Mouse (Mus musculus) kidney, embryonic 14.5 days (tissue): ENCODE data around the gene Invs. TPM values are rescaled to one million over a fixed set of nuclear protein-coding genes. Genes with fewer than 3 reads are reported as not detected.

Experiments
- ATAC-seq: fragments of 200-750 bp; cut with Nextera tagmentation; 2 replicates; pipeline ENCODE4 v1.8.0; 2017; ENCODE audit warnings: moderate number of reproducible peaks, mild to moderate bottlenecking, moderate TSS enrichment, moderate library complexity; ENCODE audit not compliant: low FRiP score, low TSS enrichment
- H3K27ac ChIP-seq: fragments of 300-500 bp; sonication (generic); 2 replicates; pipeline ENCODE4 v1.5.1; 2014; ENCODE audit warnings: low read depth, mild to moderate bottlenecking, low read length, moderate library complexity, mixed read lengths
- H3K27me3 ChIP-seq: fragments of 300-500 bp; sonication (generic); 2 replicates; pipeline ENCODE4 v1.6.1; 2014; ENCODE audit warnings: mild to moderate bottlenecking, low read length; ENCODE audit not compliant: control insufficient read depth, insufficient read depth
- H3K36me3 ChIP-seq: fragments of 300-500 bp; sonication (generic); 2 replicates; pipeline ENCODE4 v1.6.1; 2014; ENCODE audit warnings: low read length, mixed read lengths; ENCODE audit not compliant: control insufficient read depth, insufficient read depth
- H3K4me1 ChIP-seq: fragments of 300-500 bp; sonication (generic); 2 replicates; pipeline ENCODE4 v1.6.1; 2014; ENCODE audit warnings: low read length, mixed read lengths; ENCODE audit not compliant: control insufficient read depth, insufficient read depth
- H3K4me2 ChIP-seq: fragments of 300-500 bp; sonication (generic); replicated peaks from 2 replicates; pipeline ENCODE4 v1.6.1; 2014; ENCODE audit warnings: low read depth, mild to moderate bottlenecking, low read length
- H3K4me3 ChIP-seq: fragments of 300-500 bp; sonication (generic); 2 replicates; pipeline ENCODE4 v1.5.1; 2014; ENCODE audit warnings: mild to moderate bottlenecking, low read length
- H3K9ac ChIP-seq: fragments of 300-500 bp; sonication (generic); 2 replicates; pipeline ENCODE4 v1.6.1; 2014; ENCODE audit warnings: low read depth, mild to moderate bottlenecking, low read length, moderate library complexity
- H3K9me3 ChIP-seq: fragments of 300-500 bp; sonication (generic); 2 replicates; pipeline ENCODE4 v1.6.1; 2016; ENCODE audit warnings: low read length; ENCODE audit not compliant: control insufficient read depth
- WGBS: fragments of 180-500 bp; shearing (Covaris S2); extraction: QIAGEN DNeasy Blood & Tissue Kit; methylation state at CpG from one replicate; pipeline ENCODE4 v1.1.7; 2014; 5-methylcytosine and 5-hydroxymethylcytosine counted together
- polyA plus RNA-seq: library from polyadenylated mRNA; unstranded; fragments of >200 nt; fragmentation: Nextera tagmentation; extraction: Ambion mirVana; gene quantifications from 2 replicates; pipeline ENCODE4 v1.2.1, GENCODE M21; 2014

The Invs gene
- polyA plus RNA-seq, 1 experiment from 2014 or later = 11.6 TPM

- Histone ChIP-seq H3K27me3 (no peaks in the 10 kb centered on the region), H3K9me3 (no peaks in the 10 kb centered on the region), H3K36me3 (no peaks in the 10 kb centered on the region; the same call in 1 of the 2 replicates), H3K4me2 (no peak overlapping the region), H3K4me1 (no peaks in the 10 kb centered on the region), H3K4me3 (no peak overlapping the region), H3K27ac (no peak overlapping the region), H3K9ac (no peak overlapping the region)
- ATAC-seq = no peak
- WGBS = 81% methylated on average over 10 of the region's 10 CpGs
These were observed 136.3 kb downstream of the Invs start for GRCm38 (mm10) chr4:48415838-48416335.

- Histone ChIP-seq H3K4me1 (no peaks in the 10 kb centered on the region), H3K4me3 (no peak overlapping the region), H3K4me2 (no peak overlapping the region), H3K36me3 (peaks cover 15% of the 10 kb centered on the region; the same call in 1 of the 2 replicates), H3K9me3 (no peaks in the 10 kb centered on the region), H3K9ac (no peak overlapping the region), H3K27me3 (no peaks in the 10 kb centered on the region), H3K27ac (no peak overlapping the region)
- WGBS = 89% methylated on average over 8 of the region's 8 CpGs
- no peak for ATAC-seq
These were observed 139.4 kb downstream of the Invs start for GRCm38 (mm10) chr4:48418831-48419468.

DNA sequence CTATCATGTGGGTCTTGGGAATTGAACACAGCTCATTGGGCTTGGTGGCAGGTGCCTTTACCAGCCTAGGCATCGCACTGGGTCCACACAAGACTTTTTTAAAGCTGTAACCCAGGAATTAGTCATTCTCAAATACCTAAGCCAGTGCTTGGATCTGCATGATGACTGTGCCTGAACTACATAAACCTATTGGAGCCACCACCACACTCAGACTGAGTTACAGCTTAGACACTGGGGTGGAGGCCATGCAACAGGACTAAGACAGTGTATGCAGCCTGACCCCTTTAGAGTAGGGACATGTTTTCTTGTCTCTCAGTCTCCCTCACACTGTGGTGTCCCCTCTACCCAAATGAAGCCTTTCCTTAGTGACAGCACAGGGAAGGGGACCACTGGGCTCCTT, 143.1 kb downstream of the Invs start:
- Histone ChIP-seq H3K4me1 (no peaks in the 10 kb centered on the region), H3K9me3 (no peaks in the 10 kb centered on the region), H3K27me3 (no peaks in the 10 kb centered on the region), H3K36me3 (peaks cover 25% of the 10 kb centered on the region; the same call in 1 of the 2 replicates), H3K4me2 (no peak overlapping the region), H3K27ac (no peak overlapping the region), H3K4me3 (no peak overlapping the region), H3K9ac (no peak overlapping the region)
- 100% methylated on average over 1 of the region's 1 CpGs for WGBS
- ATAC-seq = no peak

DNA sequence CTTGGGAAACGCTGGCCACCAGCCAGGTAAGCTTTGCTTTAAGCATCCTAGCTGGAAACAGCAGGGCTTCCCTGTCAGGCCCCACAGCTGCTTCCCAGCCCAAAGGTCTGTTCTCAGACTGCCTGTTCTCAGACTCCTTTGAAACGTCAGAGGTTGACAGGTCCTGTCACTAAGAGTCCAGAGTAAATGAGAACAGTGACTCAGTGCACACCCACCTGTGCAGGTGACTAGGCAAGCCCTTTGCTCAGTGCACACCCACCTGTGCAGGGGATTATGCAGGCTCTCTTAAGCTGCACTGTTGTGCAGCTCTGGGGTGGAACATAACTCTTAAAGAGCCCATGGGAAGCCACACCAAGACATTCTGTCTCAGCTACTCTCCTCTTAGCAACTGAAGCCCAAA, 144.2 kb downstream of the Invs start:
- H3K4me2 ChIP-seq = no peak overlapping the region
- no peak overlapping the region for H3K27ac ChIP-seq
- H3K4me3 ChIP-seq = no peak overlapping the region
- H3K27me3 ChIP-seq = no peaks in the 10 kb centered on the region
- WGBS = 68% methylated on average over 2 of the region's 2 CpGs
- no peaks in the 10 kb centered on the region for H3K4me1 ChIP-seq
- peaks cover 31% of the 10 kb centered on the region; the same call in 1 of the 2 replicates for H3K36me3 ChIP-seq
- H3K9me3 ChIP-seq = no peaks in the 10 kb centered on the region
- no peak overlapping the region for H3K9ac ChIP-seq
- ATAC-seq = no peak

GRCm38 (mm10) chr4:48427413-48427812, 147.9 kb downstream of the Invs start:
- Histone ChIP-seq H3K4me3 (no peak overlapping the region), H3K36me3 (peaks cover 55% of the 10 kb centered on the region), H3K4me1 (no peaks in the 10 kb centered on the region), H3K27me3 (no peaks in the 10 kb centered on the region), H3K4me2 (no peak overlapping the region), H3K9me3 (no peaks in the 10 kb centered on the region), H3K27ac (no peak overlapping the region), H3K9ac (no peak overlapping the region)
- WGBS = 88% methylated on average over 3 of the region's 3 CpGs
- ATAC-seq = no peak

DNA sequence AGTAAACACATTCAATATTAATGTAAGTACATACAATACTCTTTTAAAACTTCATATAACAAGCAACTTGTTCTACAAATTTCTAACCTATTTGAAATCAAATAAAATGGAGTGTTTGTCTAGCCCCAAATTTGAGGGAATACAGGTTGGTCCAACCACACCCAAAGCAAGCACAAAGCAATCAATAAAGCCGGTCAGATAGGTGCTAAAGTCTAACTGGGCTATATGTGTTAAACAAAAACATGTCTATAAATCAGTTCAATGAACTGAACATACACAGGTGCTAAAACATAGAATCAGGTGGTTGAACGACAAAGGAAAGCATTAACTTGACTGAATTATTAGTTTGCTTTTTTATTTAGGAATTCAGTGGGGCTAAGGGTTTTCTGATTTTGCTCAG, 148.5 kb downstream of the Invs start:
- Histone ChIP-seq H3K4me2 (no peak overlapping the region), H3K4me1 (no peaks in the 10 kb centered on the region), H3K4me3 (no peak overlapping the region), H3K27ac (no peak overlapping the region), H3K9ac (no peak overlapping the region), H3K27me3 (no peaks in the 10 kb centered on the region), H3K36me3 (peaks cover 56% of the 10 kb centered on the region), H3K9me3 (no peaks in the 10 kb centered on the region)
- 75% methylated on average over 2 of the region's 2 CpGs for WGBS
- no peak for ATAC-seq

DNA sequence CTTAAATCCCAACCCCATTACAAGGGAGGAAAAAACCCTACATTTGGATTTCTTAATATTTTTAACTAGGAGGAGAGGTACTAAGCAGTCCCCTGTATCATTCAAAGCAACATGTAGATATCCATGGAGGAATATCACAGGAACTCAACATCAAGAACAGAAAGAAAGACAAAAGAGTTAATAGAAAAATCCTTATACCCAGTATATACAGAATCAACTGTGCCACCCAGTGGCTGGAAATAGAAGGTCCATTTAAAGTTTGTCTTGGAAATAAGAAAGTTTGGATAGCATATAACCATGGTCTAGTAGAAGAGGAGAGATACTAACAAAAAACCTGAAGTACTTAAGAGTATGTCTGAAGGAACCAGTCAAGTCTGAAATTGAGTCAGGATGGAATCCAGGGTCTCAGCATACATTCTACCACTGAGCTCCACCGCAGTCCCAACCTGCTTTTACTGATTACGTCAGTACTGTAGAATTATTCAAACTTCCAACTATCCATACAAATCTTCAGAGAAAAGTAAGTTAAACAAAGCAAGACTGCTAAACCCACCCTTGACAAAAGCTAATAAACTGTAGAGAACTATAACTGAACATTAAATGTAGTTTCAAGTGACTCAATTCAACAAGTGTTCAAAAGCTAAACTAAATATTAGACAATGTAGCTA, 174.7 kb downstream of the Invs start:
- no peaks in the 10 kb centered on the region for H3K9me3 ChIP-seq
- H3K4me3 ChIP-seq = no peak overlapping the region
- H3K4me2 ChIP-seq = no peak overlapping the region
- WGBS = 96% methylated on average over 2 of the region's 2 CpGs
- H3K9ac ChIP-seq = no peak overlapping the region
- no peak overlapping the region for H3K27ac ChIP-seq
- no peak for ATAC-seq
- H3K36me3 ChIP-seq = peaks cover 74% of the 10 kb centered on the region
- no peaks in the 10 kb centered on the region for H3K27me3 ChIP-seq
- H3K4me1 ChIP-seq = no peaks in the 10 kb centered on the region

DNA sequence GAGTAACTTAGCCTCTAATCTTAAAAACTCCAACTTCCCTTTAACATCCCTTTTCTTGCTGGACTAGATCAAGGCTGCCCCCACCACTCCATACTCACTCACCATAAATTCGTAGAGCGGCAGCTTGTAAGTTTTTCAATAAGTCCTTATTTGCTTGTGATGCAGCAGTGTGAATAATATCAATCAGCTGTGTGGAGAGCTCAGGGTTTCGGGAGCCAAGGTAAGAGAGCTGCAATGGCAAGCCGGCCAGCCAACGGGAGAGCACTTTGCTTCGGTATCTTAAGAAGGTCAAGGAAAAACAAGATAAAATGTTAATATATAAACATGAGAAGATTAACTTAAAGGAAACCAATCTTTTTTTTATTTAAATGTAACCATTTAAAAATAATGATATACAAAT, 178.9 kb downstream of the Invs start:
- no peaks in the 10 kb centered on the region for H3K27me3 ChIP-seq
- no peaks in the 10 kb centered on the region for H3K4me1 ChIP-seq
- no peak overlapping the region for H3K4me2 ChIP-seq
- no peak overlapping the region for H3K9ac ChIP-seq
- WGBS = 92% methylated on average over 6 of the region's 6 CpGs
- H3K36me3 ChIP-seq = peaks cover 78% of the 10 kb centered on the region
- no peaks in the 10 kb centered on the region for H3K9me3 ChIP-seq
- H3K4me3 ChIP-seq = no peak overlapping the region
- no peak for ATAC-seq
- H3K27ac ChIP-seq = no peak overlapping the region

- no peaks in the 10 kb centered on the region for H3K9me3 ChIP-seq
- H3K36me3 ChIP-seq = peaks cover 71% of the 10 kb centered on the region
These were observed 181.5 kb downstream of the Invs start for GRCm38 (mm10) chr4:48461060-48461459.

More at GRCm38 (mm10) chr4:48461060-48461459, 181.5 kb downstream of the Invs start:
- H3K27me3 ChIP-seq = no peaks in the 10 kb centered on the region
- H3K4me1 ChIP-seq = no peaks in the 10 kb centered on the region
- no peak overlapping the region for H3K4me2 ChIP-seq
- no peak overlapping the region for H3K9ac ChIP-seq
- no peak for ATAC-seq
- H3K4me3 ChIP-seq = no peak overlapping the region
- no peak overlapping the region for H3K27ac ChIP-seq
- 87% methylated on average over 1 of the region's 1 CpGs for WGBS
